In the genomic region with DNA sequence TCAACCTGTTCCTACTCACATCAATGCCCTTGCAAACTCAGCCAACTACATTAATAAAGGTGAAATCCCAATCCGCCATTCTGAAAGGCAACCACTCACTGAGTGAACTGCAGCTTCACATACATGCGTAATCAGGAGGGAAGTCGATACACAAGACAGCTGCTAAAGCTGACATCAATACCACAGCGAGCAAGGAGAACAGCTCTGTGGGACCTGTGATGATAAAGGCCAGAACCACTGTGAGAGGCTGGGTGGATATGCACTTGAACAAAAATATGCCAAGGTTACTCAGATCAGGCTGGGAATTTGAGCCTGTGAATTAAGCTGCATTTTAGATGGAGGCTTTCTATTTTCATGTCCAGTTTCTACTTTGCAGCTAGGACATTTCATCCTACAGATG, we compare ENCODE assay signal across 23 mouse cellular contexts.
DNase-seq lines count a peak whose midpoint lies in the region; ATAC-seq and TF ChIP-seq lines count a peak whose summit lies in the region.
"Had no signal": no experiment of that assay in that cellular context is flagged by ENCODE, and none has a peak within 500 bp of the region (broad histone marks: within the 10 kb centered on the region; RNA-seq: fewer than 3 reads in every experiment).

No protein-coding gene starts in this region.

- no peak for TF ChIP-seq CTCF in heart, postnatal 0 days (IDR thresholded peaks at IDR 0.05; ENCODE audit: low read depth)

- H3K27ac ChIP-seq in heart, embryonic 11.5 days (ENCODE audit: low read depth, low read length), result peak overlapping the region; percentile 51; the same call in 1 of the 2 replicates
- H3K27ac ChIP-seq in heart, embryonic 14.5 days (replicated peaks in 1 of 2; ENCODE audit: control insufficient read depth in 1 of 2, insufficient read depth in 1 of 2, low read depth in 2 of 2, low read length in 2 of 2), result peak overlapping the region; percentile 11 to 41
- no peak overlapping the region for H3K27ac ChIP-seq in heart, postnatal 0 days (ENCODE audit: low read depth)
- H3K27ac ChIP-seq: embryonic facial prominence, embryonic 13.5 days; forebrain, embryonic 10.5 days; forebrain, embryonic 13.5 days; hindbrain, embryonic 12.5 days; hindbrain, embryonic 15.5 days had no signal

- no peak overlapping the region for H3K9ac ChIP-seq in heart, embryonic 11.5 days (ENCODE audit: low read depth, low read length)
- H3K9ac ChIP-seq in heart, embryonic 14.5 days (ENCODE audit: low read length), result no peak overlapping the region
- no peak overlapping the region for H3K9ac ChIP-seq in heart, postnatal 0 days (replicated peaks; ENCODE audit: low read depth, low read length)
- H3K9ac ChIP-seq: embryonic facial prominence, embryonic 13.5 days; forebrain, embryonic 13.5 days; hindbrain, embryonic 12.5 days; hindbrain, embryonic 15.5 days had no signal

- peak overlapping the region; percentile 5; the same call in 1 of the 2 replicates for H3K4me2 ChIP-seq in heart, embryonic 11.5 days
- 0 out of 2 replicates have a peak overlapping the region, but pooled peaks have one; percentile 26 for H3K4me2 ChIP-seq in heart, embryonic 14.5 days (ENCODE audit: low read length)
- H3K4me2 ChIP-seq in heart, postnatal 0 days (ENCODE audit: low read depth, low read length), result no peak overlapping the region
- H3K4me2 ChIP-seq: embryonic facial prominence, embryonic 13.5 days; forebrain, embryonic 13.5 days; hindbrain, embryonic 12.5 days; hindbrain, embryonic 15.5 days had no signal

- 35% methylated on average over 4 of the region's 4 CpGs for WGBS in heart, embryonic 11.5 days (ENCODE audit: insufficient replicate concordance)
- WGBS in heart, embryonic 14.5 days, result 23% methylated on average over 4 of the region's 4 CpGs
- WGBS in heart, postnatal 0 days, result 29% methylated on average over 4 of the region's 4 CpGs

- H3K9me3 ChIP-seq in heart, embryonic 11.5 days (replicated peaks; ENCODE audit: control insufficient read depth, low read length), result no peaks in the 10 kb centered on the region
- H3K9me3 ChIP-seq in heart, embryonic 14.5 days (ENCODE audit: control insufficient read depth, low read length), result no peaks in the 10 kb centered on the region
- H3K9me3 ChIP-seq in heart, postnatal 0 days (replicated peaks; ENCODE audit: control insufficient read depth, low read length), result no peaks in the 10 kb centered on the region
- H3K9me3 ChIP-seq: embryonic facial prominence, embryonic 13.5 days; forebrain, embryonic 10.5 days; forebrain, embryonic 13.5 days; hindbrain, embryonic 12.5 days; hindbrain, embryonic 15.5 days had no signal

- no peak for DNase-seq in heart, postnatal 36 days
- no peak for DNase-seq in heart, adult 8-10 months (ENCODE audit: low spot score)
- DNase-seq in heart, postnatal 0 days (ENCODE audit: low spot score), result no peak
- no peak for DNase-seq in heart, postnatal 4 days
- DNase-seq: adrenal gland, adult 2 months; adrenal gland, postnatal 14 days; cerebellum, adult 11 months; cerebellum, adult 2 months; cerebellum, adult 9-11 months; cerebellum, postnatal 25 days; gastrocnemius, postnatal 10 days; gastrocnemius, postnatal 36 days; kidney, adult 2 months had no signal

- intact Hi-C loops in heart, postnatal 36 days (cut with DNase I), result no loop called here

- H3K36me3 ChIP-seq in heart, embryonic 11.5 days (ENCODE audit: control insufficient read depth, insufficient read depth, low read length), result no peaks in the 10 kb centered on the region
- no peaks in the 10 kb centered on the region for H3K36me3 ChIP-seq in heart, embryonic 14.5 days (ENCODE audit: control insufficient read depth, insufficient read depth, low read length)
- H3K36me3 ChIP-seq in heart, postnatal 0 days (replicated peaks; ENCODE audit: control insufficient read depth, insufficient read depth, low read length), result no peaks in the 10 kb centered on the region
- H3K36me3 ChIP-seq: embryonic facial prominence, embryonic 13.5 days; forebrain, embryonic 10.5 days; hindbrain, embryonic 12.5 days; hindbrain, embryonic 15.5 days had no signal

- no peak for ATAC-seq in heart, embryonic 11.5 days (replicated peaks; ENCODE audit: insufficient number of reproducible peaks, low FRiP score, low TSS enrichment)
- ATAC-seq in heart, embryonic 14.5 days (ENCODE audit: insufficient number of reproducible peaks, insufficient read depth, low FRiP score, low read depth), result no peak
- ATAC-seq in heart, postnatal 0 days (ENCODE audit: insufficient read depth, low read depth), result peak; percentile 39; the same call in 1 of the 2 replicates
- ATAC-seq: CD4-positive, CD25-positive, alpha-beta regulatory T cell, adult 4 months; forebrain, embryonic 13.5 days; forebrain, embryonic 16.5 days; intestine, postnatal 0 days had no signal

- H3K4me1 ChIP-seq in heart, embryonic 11.5 days (ENCODE audit: control insufficient read depth, insufficient read depth, low read length), result peaks cover 25% of the 10 kb centered on the region
- peaks cover 6 to 31% of the 10 kb centered on the region in 2 experiments for H3K4me1 ChIP-seq in heart, embryonic 14.5 days (ENCODE audit: control insufficient read depth in 2 of 2, insufficient read depth in 2 of 2, low read length in 2 of 2)
- H3K4me1 ChIP-seq in heart, postnatal 0 days (ENCODE audit: control insufficient read depth, insufficient read depth), result peaks cover 26% of the 10 kb centered on the region

- no peaks in the 10 kb centered on the region for H3K27me3 ChIP-seq in heart, embryonic 11.5 days (ENCODE audit: control insufficient read depth, insufficient read depth, low read length)
- no peaks in the 10 kb centered on the region for H3K27me3 ChIP-seq in heart, embryonic 14.5 days (ENCODE audit: control insufficient read depth, insufficient read depth, low read length)
- H3K27me3 ChIP-seq in heart, postnatal 0 days (ENCODE audit: control insufficient read depth, insufficient read depth, low read length), result no peaks in the 10 kb centered on the region
- H3K27me3 ChIP-seq: forebrain, embryonic 13.5 days; hindbrain, embryonic 12.5 days; hindbrain, embryonic 15.5 days had no signal

- H3K4me3 ChIP-seq in heart, embryonic 11.5 days (ENCODE audit: low read depth, low read length), result no peak overlapping the region
- no peak overlapping the region for H3K4me3 ChIP-seq in heart, embryonic 14.5 days (ENCODE audit: control insufficient read depth in 1 of 2, insufficient read depth in 1 of 2, low read depth in 1 of 2, low read length in 2 of 2)
- no peak overlapping the region for H3K4me3 ChIP-seq in heart, postnatal 0 days (ENCODE audit: low read depth, low read length)
- H3K4me3 ChIP-seq: embryonic facial prominence, embryonic 13.5 days; forebrain, embryonic 10.5 days; forebrain, embryonic 13.5 days; hindbrain, embryonic 12.5 days; hindbrain, embryonic 15.5 days had no signal

- TF ChIP-seq EP300 in heart, postnatal 0 days (IDR thresholded peaks at IDR 0.05; ENCODE audit: low read depth), result no peak
